Mouse (Mus musculus) midbrain, embryonic 15.5 days (tissue): Measurements from ENCODE around the gene Adh6a. TPM values are rescaled to one million over a fixed set of nuclear protein-coding genes. Genes with fewer than 3 reads are reported as not detected.
"Not testable (repeated sequence)": the region's sequence is repeated elsewhere in the genome, so short reads cannot be mapped to it uniquely, and the experiment has no call there.

Experiments used
- ATAC-seq: fragments of 200-750 bp; cut with Nextera tagmentation; replicated peaks from 2 replicates; pipeline ENCODE4 v1.8.0; 2017; ENCODE audit warnings: moderate TSS enrichment
- H3K27ac ChIP-seq: fragments of 300-500 bp; sonication (generic); 2 replicates; pipeline ENCODE4 v1.5.1; 2015; ENCODE audit warnings: mild to moderate bottlenecking, inconsistent platforms
- H3K27me3 ChIP-seq: fragments of 300-500 bp; sonication (generic); replicated peaks from 2 replicates; pipeline ENCODE4 v1.6.1; 2015; ENCODE audit warnings: inconsistent platforms
- H3K36me3 ChIP-seq: fragments of 300-500 bp; sonication (generic); replicated peaks from 2 replicates; pipeline ENCODE4 v1.6.1; 2015; ENCODE audit warnings: inconsistent platforms
- H3K4me1 ChIP-seq: fragments of 300-500 bp; sonication (generic); 2 replicates; pipeline ENCODE4 v1.6.1; 2015; ENCODE audit warnings: inconsistent platforms
- H3K4me2 ChIP-seq: fragments of 300-500 bp; sonication (generic); 2 replicates; pipeline ENCODE4 v1.6.1; 2015; ENCODE audit warnings: inconsistent platforms, mild to moderate bottlenecking, moderate library complexity
- H3K4me3 ChIP-seq: fragments of 300-500 bp; sonication (generic); 2 replicates; pipeline ENCODE4 v1.5.1; 2015; ENCODE audit warnings: mild to moderate bottlenecking, inconsistent platforms
- H3K9ac ChIP-seq: fragments of 300-500 bp; sonication (generic); 2 replicates; pipeline ENCODE4 v1.6.1; 2015; ENCODE audit warnings: mild to moderate bottlenecking, inconsistent platforms
- H3K9me3 ChIP-seq: fragments of 300-500 bp; sonication (generic); 2 replicates; pipeline ENCODE4 v1.6.1; 2016; ENCODE audit warnings: inconsistent platforms
- WGBS: fragments of 180-500 bp; shearing (Covaris S2); methylation state at CpG from one replicate; pipeline ENCODE4 v1.1.7; 2015; ENCODE audit warnings: mixed read lengths; 5-methylcytosine and 5-hydroxymethylcytosine counted together
- polyA plus RNA-seq: library from polyadenylated mRNA; unstranded; fragments of >200 nt; fragmentation: Nextera tagmentation; extraction: Ambion mirVana; gene quantifications from 2 replicates; pipeline ENCODE4 v1.2.1, GENCODE M21; 2015

Adh6a gene
- polyA plus RNA-seq, 1 experiment from 2014 or later: not detected

GRCm38 (mm10) chr3:138334320-138334719 lies 21.2 kb downstream of the Adh6a start:
- Histone ChIP-seq H3K4me2 (no peak overlapping the region), H3K4me3 (no peak overlapping the region), H3K36me3 (no peaks in the 10 kb centered on the region), H3K9ac (no peak overlapping the region), H3K9me3 (no peaks in the 10 kb centered on the region), H3K27me3 (no peaks in the 10 kb centered on the region), H3K27ac (no peak overlapping the region), H3K4me1 (no peaks in the 10 kb centered on the region)
- WGBS: 94% methylated on average over 4 of the region's 4 CpGs
- ATAC-seq: no peak

- H3K4me1 ChIP-seq: no peaks in the 10 kb centered on the region
- H3K27ac ChIP-seq: no peak overlapping the region
- no peak overlapping the region for H3K4me3 ChIP-seq
- ATAC-seq: no peak
- 92% methylated on average over 1 of the region's 1 CpGs for WGBS
- no peak overlapping the region for H3K4me2 ChIP-seq
- no peaks in the 10 kb centered on the region for H3K9me3 ChIP-seq
- H3K27me3 ChIP-seq: no peaks in the 10 kb centered on the region
- H3K9ac ChIP-seq: no peak overlapping the region
- no peaks in the 10 kb centered on the region for H3K36me3 ChIP-seq
Measured at GRCm38 (mm10) chr3:138335566-138335965, 22.5 kb downstream of the Adh6a start.

GRCm38 (mm10) chr3:138336104-138336754 lies 23.1 kb downstream of the Adh6a start:
- no peak overlapping the region for H3K27ac ChIP-seq
- no peaks in the 10 kb centered on the region for H3K4me1 ChIP-seq
- H3K4me2 ChIP-seq: no peak overlapping the region
- no peaks in the 10 kb centered on the region for H3K9me3 ChIP-seq
- no peaks in the 10 kb centered on the region for H3K36me3 ChIP-seq
- WGBS: 75% methylated on average over 3 of the region's 3 CpGs
- no peaks in the 10 kb centered on the region for H3K27me3 ChIP-seq
- H3K4me3 ChIP-seq: no peak overlapping the region
- ATAC-seq: no peak
- no peak overlapping the region for H3K9ac ChIP-seq

GRCm38 (mm10) chr3:138341471-138341870 lies 28.4 kb downstream of the Adh6a start, which contains the start of gene Adh6b:
TSS of gene Adh6b (plus strand) at chr3:138341775.
- Histone ChIP-seq H3K27ac (no peak within 1 kb of the TSS), H3K4me3 (no peak within 1 kb of the TSS), H3K4me2 (no peak within 1 kb of the TSS), H3K27me3 (no peaks in the 10 kb centered on the region), H3K36me3 (no peaks in the 10 kb centered on the region), H3K4me1 (no peaks in the 10 kb centered on the region), H3K9ac (no peak within 1 kb of the TSS), H3K9me3 (no peaks in the 10 kb centered on the region)
- ATAC-seq: no peak
- 91% methylated on average over 14 of the region's 14 CpGs for WGBS

GRCm38 (mm10) chr3:138347041-138347440 lies 34.0 kb downstream of the Adh6a start:
- Histone ChIP-seq H3K4me1 (no peaks in the 10 kb centered on the region), H3K36me3 (no peaks in the 10 kb centered on the region), H3K4me2 (no peak overlapping the region), H3K9ac (no peak overlapping the region), H3K27ac (no peak overlapping the region), H3K9me3 (no peaks in the 10 kb centered on the region), H3K4me3 (no peak overlapping the region), H3K27me3 (no peaks in the 10 kb centered on the region)
- no peak for ATAC-seq
- 75% methylated on average over 3 of the region's 3 CpGs for WGBS

- H3K4me1 ChIP-seq: no peaks in the 10 kb centered on the region
- H3K27ac ChIP-seq: no peak overlapping the region
- 94% methylated on average over 11 of the region's 11 CpGs for WGBS
- no peak overlapping the region for H3K4me2 ChIP-seq
- H3K9me3 ChIP-seq: no peaks in the 10 kb centered on the region
- ATAC-seq: no peak
- H3K36me3 ChIP-seq: no peaks in the 10 kb centered on the region
- no peaks in the 10 kb centered on the region for H3K27me3 ChIP-seq
- H3K9ac ChIP-seq: no peak overlapping the region
- H3K4me3 ChIP-seq: no peak overlapping the region
Measured at GRCm38 (mm10) chr3:138352012-138352809, 39.1 kb downstream of the Adh6a start.

GRCm38 (mm10) chr3:138358856-138359255 lies 45.8 kb downstream of the Adh6a start:
- Histone ChIP-seq H3K27me3 (no peaks in the 10 kb centered on the region), H3K9me3 (no peaks in the 10 kb centered on the region), H3K4me3 (no peak overlapping the region), H3K27ac (no peak overlapping the region), H3K4me1 (no peaks in the 10 kb centered on the region), H3K4me2 (no peak overlapping the region), H3K36me3 (no peaks in the 10 kb centered on the region), H3K9ac (no peak overlapping the region)
- WGBS: 88% methylated on average over 7 of the region's 7 CpGs
- no peak for ATAC-seq

- no peaks in the 10 kb centered on the region for H3K9me3 ChIP-seq
- H3K27ac ChIP-seq: no peak overlapping the region
- H3K4me2 ChIP-seq: no peak overlapping the region
- no peaks in the 10 kb centered on the region for H3K4me1 ChIP-seq
- ATAC-seq: no peak
- H3K9ac ChIP-seq: no peak overlapping the region
- WGBS: 82% methylated on average over 4 of the region's 4 CpGs
- H3K36me3 ChIP-seq: no peaks in the 10 kb centered on the region
- no peaks in the 10 kb centered on the region for H3K27me3 ChIP-seq
- no peak overlapping the region for H3K4me3 ChIP-seq
Measured at GRCm38 (mm10) chr3:138360721-138361120, 47.6 kb downstream of the Adh6a start.

- Histone ChIP-seq H3K4me3 (no peak overlapping the region), H3K27ac (no peak overlapping the region), H3K36me3 (no peaks in the 10 kb centered on the region), H3K27me3 (no peaks in the 10 kb centered on the region), H3K4me2 (no peak overlapping the region), H3K4me1 (no peaks in the 10 kb centered on the region), H3K9me3 (no peaks in the 10 kb centered on the region), H3K9ac (no peak overlapping the region)
- 73% methylated on average over 2 of the region's 2 CpGs for WGBS
- ATAC-seq: no peak
Measured at GRCm38 (mm10) chr3:138362920-138363319, 49.8 kb downstream of the Adh6a start.

GRCm38 (mm10) chr3:138366181-138366580 lies 53.1 kb downstream of the Adh6a start:
- H3K4me2 ChIP-seq: no peak overlapping the region
- 85% methylated on average over 2 of the region's 2 CpGs for WGBS
- no peak for ATAC-seq
- H3K9ac ChIP-seq: no peak overlapping the region
- H3K4me3 ChIP-seq: no peak overlapping the region
- H3K27me3 ChIP-seq: no peaks in the 10 kb centered on the region
- no peak overlapping the region for H3K27ac ChIP-seq
- no peaks in the 10 kb centered on the region for H3K4me1 ChIP-seq
- no peaks in the 10 kb centered on the region for H3K9me3 ChIP-seq
- H3K36me3 ChIP-seq: no peaks in the 10 kb centered on the region

GRCm38 (mm10) chr3:138369546-138369945 lies 56.5 kb downstream of the Adh6a start:
- 93% methylated on average over 1 of the region's 1 CpGs for WGBS
- no peak overlapping the region for H3K4me2 ChIP-seq
- no peaks in the 10 kb centered on the region for H3K36me3 ChIP-seq
- no peaks in the 10 kb centered on the region for H3K9me3 ChIP-seq
- no peak overlapping the region for H3K4me3 ChIP-seq
- H3K27ac ChIP-seq: no peak overlapping the region
- H3K9ac ChIP-seq: no peak overlapping the region
- H3K4me1 ChIP-seq: no peaks in the 10 kb centered on the region
- no peak for ATAC-seq
- H3K27me3 ChIP-seq: no peaks in the 10 kb centered on the region

GRCm38 (mm10) chr3:138370289-138370688 lies 57.2 kb downstream of the Adh6a start:
- H3K27ac ChIP-seq, ATAC-seq, H3K4me3 ChIP-seq, H3K27me3 ChIP-seq, H3K4me1 ChIP-seq, H3K9me3 ChIP-seq, H3K36me3 ChIP-seq, H3K9ac ChIP-seq, H3K4me2 ChIP-seq: not testable (repeated sequence)
- WGBS: 82% methylated on average over 4 of the region's 4 CpGs

GRCm38 (mm10) chr3:138373920-138374319 lies 60.8 kb downstream of the Adh6a start:
- Histone ChIP-seq H3K9ac (no peak overlapping the region), H3K27ac (no peak overlapping the region), H3K4me3 (no peak overlapping the region), H3K27me3 (no peaks in the 10 kb centered on the region), H3K4me1 (no peaks in the 10 kb centered on the region), H3K9me3 (no peaks in the 10 kb centered on the region), H3K36me3 (no peaks in the 10 kb centered on the region), H3K4me2 (no peak overlapping the region)
- 76% methylated on average over 4 of the region's 4 CpGs for WGBS
- ATAC-seq: no peak
